Mouse (Mus musculus): ENCODE measurements around the gene Cnpy2. TPM values are rescaled to one million over a fixed set of nuclear protein-coding genes. Genes with fewer than 3 reads are reported as not detected.

The Cnpy2 gene
- polyA plus RNA-seq, 1 experiment from 2014 or later = 194 TPM

- Histone ChIP-seq H3K9ac (replicated peaks; ENCODE audit: low read length) (peak within 1 kb of the TSS; percentile 64), H3K27me3 (ENCODE audit: control insufficient read depth, insufficient read depth, low read length) (no peaks in the 10 kb centered on the region), H3K27ac (replicated peaks; ENCODE audit: low read depth, low read length) (peak within 1 kb of the TSS; percentile 95), H3K9me3 (ENCODE audit: control insufficient read depth, low read length) (no peaks in the 10 kb centered on the region), H3K4me1 (ENCODE audit: control insufficient read depth, insufficient read depth, low read length) (peaks cover 17% of the 10 kb centered on the region), H3K4me3 (replicated peaks; ENCODE audit: low read depth, low read length) (peak within 1 kb of the TSS; percentile 42), H3K4me2 (ENCODE audit: low read length) (peak within 1 kb of the TSS; percentile 70), H3K36me3 (ENCODE audit: control insufficient read depth, insufficient read depth, low read length) (peaks cover 6% of the 10 kb centered on the region)
- peak; percentile 100 for ATAC-seq (ENCODE audit: low FRiP score, low TSS enrichment)
- 1% methylated on average over 37 of the region's 37 CpGs for WGBS
- DNase-seq = peak; percentile 99
Observed at GRCm38 (mm10) chr10:128303126-128304021, 18.9 kb upstream of the Cnpy2 start, which contains the start of gene Pan2. TSS of gene Pan2 (plus strand) at chr10:128303335.

GRCm38 (mm10) chr10:128309654-128310053 is 12.6 kb upstream of the Cnpy2 start:
- H3K27ac ChIP-seq (replicated peaks; ENCODE audit: low read depth, low read length) = 0 out of 2 replicates have a peak overlapping the region, but pooled peaks have one; percentile 32
- ATAC-seq (ENCODE audit: low FRiP score, low TSS enrichment) = no peak
- no peak overlapping the region for H3K9ac ChIP-seq (replicated peaks; ENCODE audit: low read length)
- no peak overlapping the region for H3K4me2 ChIP-seq (ENCODE audit: low read length)
- no peaks in the 10 kb centered on the region for H3K27me3 ChIP-seq (ENCODE audit: control insufficient read depth, insufficient read depth, low read length)
- 0 out of 2 replicates have a peak, but pooled peaks cover under 1% of the 10 kb centered on the region for H3K4me1 ChIP-seq (ENCODE audit: control insufficient read depth, insufficient read depth, low read length)
- H3K4me3 ChIP-seq (replicated peaks; ENCODE audit: low read depth, low read length) = no peak overlapping the region
- H3K36me3 ChIP-seq (ENCODE audit: control insufficient read depth, insufficient read depth, low read length) = peaks cover 60% of the 10 kb centered on the region
- WGBS = 93% methylated on average over 7 of the region's 7 CpGs
- DNase-seq = no peak
- H3K9me3 ChIP-seq (ENCODE audit: control insufficient read depth, low read length) = no peaks in the 10 kb centered on the region

DNA sequence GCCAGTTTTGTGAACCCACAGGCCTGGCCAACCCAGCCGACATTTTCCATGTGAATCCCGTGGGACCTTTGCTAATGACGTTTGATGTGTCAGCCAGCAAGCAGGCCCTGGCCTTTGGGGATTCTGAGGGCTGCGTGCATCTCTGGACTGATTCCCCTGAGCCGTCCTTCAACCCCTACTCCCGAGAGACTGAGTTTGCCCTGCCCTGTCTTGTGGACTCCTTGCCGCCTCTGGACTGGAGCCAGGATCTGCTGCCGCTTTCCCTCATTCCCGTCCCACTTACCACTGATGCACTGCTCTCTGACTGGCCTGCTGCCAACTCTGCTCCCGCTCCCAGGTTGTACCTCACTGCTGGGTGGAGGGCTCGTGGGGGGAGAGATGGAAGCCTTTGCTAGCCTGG is 12.1 kb upstream of the Cnpy2 start:
- H3K4me3 ChIP-seq (replicated peaks; ENCODE audit: low read depth, low read length) = no peak overlapping the region
- no peaks in the 10 kb centered on the region for H3K27me3 ChIP-seq (ENCODE audit: control insufficient read depth, insufficient read depth, low read length)
- DNase-seq = peak; percentile 53
- no peaks in the 10 kb centered on the region for H3K4me1 ChIP-seq (ENCODE audit: control insufficient read depth, insufficient read depth, low read length)
- H3K9ac ChIP-seq (replicated peaks; ENCODE audit: low read length) = no peak overlapping the region
- H3K27ac ChIP-seq (replicated peaks; ENCODE audit: low read depth, low read length) = 0 out of 2 replicates have a peak overlapping the region, but pooled peaks have one; percentile 32
- peaks cover 65% of the 10 kb centered on the region for H3K36me3 ChIP-seq (ENCODE audit: control insufficient read depth, insufficient read depth, low read length)
- WGBS = 62% methylated on average over 11 of the region's 11 CpGs
- H3K9me3 ChIP-seq (ENCODE audit: control insufficient read depth, low read length) = no peaks in the 10 kb centered on the region
- no peak for ATAC-seq (ENCODE audit: low FRiP score, low TSS enrichment)
- H3K4me2 ChIP-seq (ENCODE audit: low read length) = no peak overlapping the region

- no peak for ATAC-seq (ENCODE audit: low FRiP score, low TSS enrichment)
- no peak overlapping the region for H3K9ac ChIP-seq (replicated peaks; ENCODE audit: low read length)
- WGBS = 89% methylated on average over 4 of the region's 4 CpGs
- DNase-seq = no peak
- H3K27ac ChIP-seq (replicated peaks; ENCODE audit: low read depth, low read length) = no peak overlapping the region
- no peak overlapping the region for H3K4me3 ChIP-seq (replicated peaks; ENCODE audit: low read depth, low read length)
- H3K9me3 ChIP-seq (ENCODE audit: control insufficient read depth, low read length) = no peaks in the 10 kb centered on the region
- no peaks in the 10 kb centered on the region for H3K4me1 ChIP-seq (ENCODE audit: control insufficient read depth, insufficient read depth, low read length)
- H3K27me3 ChIP-seq (ENCODE audit: control insufficient read depth, insufficient read depth, low read length) = no peaks in the 10 kb centered on the region
- H3K4me2 ChIP-seq (ENCODE audit: low read length) = no peak overlapping the region
- peaks cover 72% of the 10 kb centered on the region for H3K36me3 ChIP-seq (ENCODE audit: control insufficient read depth, insufficient read depth, low read length)
Observed at GRCm38 (mm10) chr10:128310902-128311301, 11.4 kb upstream of the Cnpy2 start.

- Histone ChIP-seq H3K4me1 (ENCODE audit: control insufficient read depth, insufficient read depth, low read length) (no peaks in the 10 kb centered on the region), H3K4me2 (ENCODE audit: low read length) (no peak overlapping the region), H3K9me3 (ENCODE audit: control insufficient read depth, low read length) (no peaks in the 10 kb centered on the region), H3K27me3 (ENCODE audit: control insufficient read depth, insufficient read depth, low read length) (no peaks in the 10 kb centered on the region), H3K27ac (replicated peaks; ENCODE audit: low read depth, low read length) (no peak overlapping the region), H3K9ac (replicated peaks; ENCODE audit: low read length) (no peak overlapping the region), H3K36me3 (ENCODE audit: control insufficient read depth, insufficient read depth, low read length) (peaks cover 88% of the 10 kb centered on the region), H3K4me3 (replicated peaks; ENCODE audit: low read depth, low read length) (no peak overlapping the region)
- DNase-seq = no peak
- ATAC-seq (ENCODE audit: low FRiP score, low TSS enrichment) = no peak
- WGBS = 93% methylated on average over 8 of the region's 8 CpGs
Observed at GRCm38 (mm10) chr10:128315578-128315977, 6.7 kb upstream of the Cnpy2 start.

DNA sequence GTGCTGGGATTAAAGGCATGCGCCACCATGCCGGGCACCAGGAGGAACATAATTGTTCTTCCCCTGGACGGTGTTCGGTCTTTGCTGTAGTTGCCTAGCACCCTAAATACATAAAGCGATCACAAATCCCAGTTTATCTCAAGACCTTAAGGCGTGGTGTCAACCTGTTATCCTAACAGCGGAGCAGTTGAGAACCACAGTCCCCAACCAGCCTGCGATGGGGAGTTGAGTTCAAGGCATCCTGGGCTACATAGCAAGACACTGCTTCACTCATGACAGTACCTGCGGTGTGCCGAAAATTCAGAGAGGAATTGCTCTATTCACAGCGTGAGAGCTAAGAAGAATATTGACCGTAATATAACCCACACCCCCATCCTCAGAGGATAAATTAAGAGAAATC is 618 bp upstream of the Cnpy2 start:
- H3K4me3 ChIP-seq (replicated peaks; ENCODE audit: low read depth, low read length) = peak overlapping the region; percentile 87
- peaks cover 55% of the 10 kb centered on the region for H3K36me3 ChIP-seq (ENCODE audit: control insufficient read depth, insufficient read depth, low read length)
- WGBS = 62% methylated on average over 12 of the region's 12 CpGs
- no peak for DNase-seq
- H3K4me1 ChIP-seq (ENCODE audit: control insufficient read depth, insufficient read depth, low read length) = peaks cover 17% of the 10 kb centered on the region
- no peaks in the 10 kb centered on the region for H3K27me3 ChIP-seq (ENCODE audit: control insufficient read depth, insufficient read depth, low read length)
- peak overlapping the region; percentile 93; the same call in 1 of the 2 replicates for H3K9ac ChIP-seq (replicated peaks; ENCODE audit: low read length)
- no peak for ATAC-seq (ENCODE audit: low FRiP score, low TSS enrichment)
- no peaks in the 10 kb centered on the region for H3K9me3 ChIP-seq (ENCODE audit: control insufficient read depth, low read length)
- H3K27ac ChIP-seq (replicated peaks; ENCODE audit: low read depth, low read length) = peak overlapping the region; percentile 61; the same call in 1 of the 2 replicates
- H3K4me2 ChIP-seq (ENCODE audit: low read length) = peak overlapping the region; percentile 92

DNA sequence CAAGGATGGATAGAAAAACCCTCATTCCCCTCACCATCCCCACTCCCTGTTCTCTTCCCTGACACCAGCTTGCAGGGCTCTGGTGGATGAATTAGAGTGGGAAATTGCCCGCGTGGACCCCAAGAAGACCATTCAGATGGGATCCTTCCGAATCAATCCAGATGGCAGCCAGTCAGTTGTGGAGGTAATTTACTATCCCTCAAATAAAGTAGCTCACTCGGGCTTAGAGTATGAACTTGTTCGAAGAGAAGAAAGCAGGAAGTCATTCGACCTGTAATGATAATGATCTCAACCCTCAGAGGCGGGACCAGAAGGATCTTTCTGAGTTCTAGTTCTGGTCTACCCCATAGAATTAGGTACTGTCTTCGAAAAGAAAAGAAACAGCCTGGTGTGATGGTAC is 1.3 kb downstream of the Cnpy2 start:
- no peaks in the 10 kb centered on the region for H3K27me3 ChIP-seq (ENCODE audit: control insufficient read depth, insufficient read depth, low read length)
- ATAC-seq (ENCODE audit: low FRiP score, low TSS enrichment) (no peak), DNase-seq (no peak)
- H3K4me1 ChIP-seq (ENCODE audit: control insufficient read depth, insufficient read depth, low read length) = peaks cover 17% of the 10 kb centered on the region
- peaks cover 53% of the 10 kb centered on the region for H3K36me3 ChIP-seq (ENCODE audit: control insufficient read depth, insufficient read depth, low read length)
- H3K4me2 ChIP-seq (ENCODE audit: low read length) = peak overlapping the region; percentile 92
- H3K27ac ChIP-seq (replicated peaks; ENCODE audit: low read depth, low read length) = peak overlapping the region; percentile 92; the same call in 1 of the 2 replicates
- no peaks in the 10 kb centered on the region for H3K9me3 ChIP-seq (ENCODE audit: control insufficient read depth, low read length)
- peak overlapping the region; percentile 87 for H3K4me3 ChIP-seq (replicated peaks; ENCODE audit: low read depth, low read length)
- peak overlapping the region; percentile 93 for H3K9ac ChIP-seq (replicated peaks; ENCODE audit: low read length)
- 92% methylated on average over 8 of the region's 8 CpGs for WGBS

DNA sequence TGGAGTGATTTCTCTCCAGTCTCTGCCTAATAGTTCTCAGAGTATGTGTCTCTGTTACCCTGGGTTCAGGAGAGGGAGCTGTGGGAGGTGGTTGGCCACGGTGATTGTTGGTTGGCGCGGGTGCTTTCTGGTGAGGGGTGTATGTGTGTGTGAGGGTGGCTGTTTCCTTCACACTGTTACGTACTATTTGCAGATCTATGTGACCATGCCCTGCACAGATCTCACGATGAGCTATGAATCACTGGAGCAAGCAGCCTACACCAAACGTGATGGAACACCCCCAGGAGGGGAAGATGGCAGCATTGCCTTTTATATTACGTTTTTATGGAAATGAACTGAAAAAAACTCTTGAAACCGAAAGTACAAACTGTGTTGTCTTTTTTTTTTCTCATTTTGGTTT is 4.6 kb downstream of the Cnpy2 start:
- Histone ChIP-seq H3K9me3 (ENCODE audit: control insufficient read depth, low read length) (no peaks in the 10 kb centered on the region), H3K4me1 (ENCODE audit: control insufficient read depth, insufficient read depth, low read length) (peaks cover 12% of the 10 kb centered on the region), H3K36me3 (ENCODE audit: control insufficient read depth, insufficient read depth, low read length) (peaks cover 40% of the 10 kb centered on the region), H3K9ac (replicated peaks; ENCODE audit: low read length) (no peak overlapping the region), H3K4me2 (ENCODE audit: low read length) (no peak overlapping the region), H3K4me3 (replicated peaks; ENCODE audit: low read depth, low read length) (no peak overlapping the region), H3K27me3 (ENCODE audit: control insufficient read depth, insufficient read depth, low read length) (no peaks in the 10 kb centered on the region), H3K27ac (replicated peaks; ENCODE audit: low read depth, low read length) (no peak overlapping the region)
- DNase-seq (no peak), ATAC-seq (ENCODE audit: low FRiP score, low TSS enrichment) (no peak)
- 98% methylated on average over 8 of the region's 8 CpGs for WGBS

GRCm38 (mm10) chr10:128327610-128328009 is 5.4 kb downstream of the Cnpy2 start:
- Histone ChIP-seq H3K9me3 (ENCODE audit: control insufficient read depth, low read length) (no peaks in the 10 kb centered on the region), H3K27me3 (ENCODE audit: control insufficient read depth, insufficient read depth, low read length) (no peaks in the 10 kb centered on the region), H3K4me1 (ENCODE audit: control insufficient read depth, insufficient read depth, low read length) (peaks cover 12% of the 10 kb centered on the region), H3K36me3 (ENCODE audit: control insufficient read depth, insufficient read depth, low read length) (peaks cover 40% of the 10 kb centered on the region), H3K27ac (replicated peaks; ENCODE audit: low read depth, low read length) (no peak overlapping the region), H3K9ac (replicated peaks; ENCODE audit: low read length) (no peak overlapping the region), H3K4me2 (ENCODE audit: low read length) (no peak overlapping the region), H3K4me3 (replicated peaks; ENCODE audit: low read depth, low read length) (no peak overlapping the region)
- ATAC-seq (ENCODE audit: low FRiP score, low TSS enrichment) (no peak), DNase-seq (no peak)
- 93% methylated on average over 10 of the region's 10 CpGs for WGBS
